Mouse (Mus musculus): Measurements from ENCODE around the gene 1110017D15Rik. TPM values are rescaled to one million over a fixed set of nuclear protein-coding genes. Genes with fewer than 3 reads are reported as not detected.

1110017D15Rik gene
- polyA plus RNA-seq (2012; rRNA removed): 0.23 TPM in 1 of 2 replicates, not detected in the other

DNA sequence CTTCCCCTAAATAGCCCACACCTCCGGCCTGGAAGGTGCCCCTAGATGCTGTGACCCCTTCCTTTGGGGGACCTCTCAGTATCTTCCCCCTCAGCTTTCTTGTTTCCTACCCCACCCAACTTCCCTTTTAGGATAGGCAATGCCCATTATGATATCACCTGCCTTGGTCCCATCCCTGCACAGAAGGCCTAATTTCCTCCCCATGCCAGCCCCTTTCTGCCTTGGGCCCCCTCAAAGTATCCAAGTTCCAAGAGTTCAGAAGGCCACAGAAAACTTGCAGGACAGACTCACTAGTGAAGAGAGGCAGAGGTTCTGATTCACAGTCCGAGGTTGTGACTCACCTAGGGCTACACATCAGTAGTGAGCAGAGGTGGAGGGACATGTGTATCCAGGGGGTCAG lies at the start of gene 1110017D15Rik:
1110017D15Rik (minus strand) TSS at position 101 of the 400 bp plus-strand sequence.

DNA sequence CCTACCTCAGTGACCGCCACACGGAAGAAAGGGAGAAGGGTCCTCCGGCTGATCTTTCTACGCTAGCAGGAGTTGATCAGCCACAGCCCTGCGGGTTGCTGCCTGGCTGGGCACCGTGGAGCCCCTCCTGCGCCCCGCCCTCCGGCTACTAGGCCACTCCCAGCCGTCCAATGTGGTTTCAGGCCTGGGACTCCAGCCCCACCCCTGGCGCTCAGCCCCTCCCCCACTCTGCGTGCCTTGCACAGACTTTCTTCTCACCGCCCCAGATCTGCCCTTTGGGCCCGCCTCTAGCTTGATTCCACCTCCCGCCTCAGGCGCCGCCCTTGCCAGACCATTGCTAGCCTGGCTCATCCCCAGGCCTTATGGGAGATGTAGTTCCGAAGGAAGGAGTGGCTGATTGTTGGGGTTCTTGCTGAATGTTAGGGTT lies 14.1 kb downstream of the 1110017D15Rik start, which contains the start of gene AI464131:
AI464131 (minus strand) TSS at position 91 of the 427 bp plus-strand sequence.

DNA sequence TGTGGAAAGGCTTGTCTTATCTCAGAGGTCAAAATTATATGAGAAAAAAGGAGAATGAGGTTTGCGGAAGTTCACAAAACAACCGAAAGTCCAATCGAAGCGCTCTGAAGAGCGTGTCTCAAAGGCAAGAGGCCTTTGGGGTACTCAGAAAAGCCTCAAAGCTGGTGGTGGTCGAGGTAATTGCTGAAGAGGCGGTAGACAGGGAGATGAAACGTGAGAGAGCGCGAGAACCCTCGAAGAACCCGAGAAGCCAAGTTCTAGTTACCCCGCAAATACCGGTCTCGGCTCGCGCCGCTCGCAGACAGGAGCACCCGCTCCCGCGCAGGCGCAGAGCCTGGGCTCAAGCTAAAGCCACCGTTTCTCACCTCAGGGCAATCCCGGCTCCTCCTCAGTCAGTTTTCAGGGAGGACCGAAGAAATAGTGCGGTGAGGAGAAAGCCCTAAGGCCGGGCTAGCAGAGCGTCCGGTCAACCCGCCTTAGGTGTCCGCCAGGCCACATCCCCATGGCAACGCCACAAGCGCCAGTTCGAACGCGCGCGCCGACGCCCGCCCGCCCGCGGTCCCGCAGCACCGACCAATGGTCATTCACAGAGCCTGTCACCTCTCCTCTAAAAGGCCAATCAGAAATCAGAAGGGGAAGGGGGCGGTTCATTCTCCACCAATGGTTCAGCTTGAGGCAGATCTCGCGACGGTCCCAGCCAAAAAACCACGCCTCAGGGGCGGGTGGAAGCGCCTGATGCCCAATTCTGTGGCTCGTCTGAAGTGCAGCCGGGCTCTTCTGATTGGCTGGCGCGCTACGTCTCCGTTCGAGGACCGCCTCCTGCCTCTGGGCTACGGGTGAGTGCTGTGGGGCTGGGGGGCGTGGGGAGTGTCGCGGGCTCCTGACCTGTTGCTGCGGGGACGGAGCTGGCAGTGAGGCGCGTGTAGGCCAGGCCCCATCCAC lies 52.5 kb downstream of the 1110017D15Rik start, which contains the start of the genes Kif24 and Nudt2:
Kif24 (minus strand) TSS at position 543 of the 942 bp plus-strand sequence.
Nudt2 (plus strand) TSS at position 807 of the 942 bp plus-strand sequence.

Other genes with a start within 250 kb of the 1110017D15Rik start
- 77.6 and 78.5 TPM in 2 replicates for gene Ubap2, start 242.2 kb downstream of the 1110017D15Rik start, polyA plus RNA-seq (2012; rRNA removed)
- gene Dcaf12, start 202.4 kb downstream of the 1110017D15Rik start, polyA plus RNA-seq (2012; rRNA removed): 20.4 and 29.3 TPM in 2 replicates
- 21.7 and 22.6 TPM in 2 replicates for gene Ubap1, start 168.3 kb downstream of the 1110017D15Rik start, polyA plus RNA-seq (2012; rRNA removed)
- gene Kif24, start 52.4 kb downstream of the 1110017D15Rik start, polyA plus RNA-seq (2012; rRNA removed): 1.3 and 1.6 TPM in 2 replicates
- 9.8 and 11.4 TPM in 2 replicates for gene Nudt2, start 52.2 kb downstream of the 1110017D15Rik start, polyA plus RNA-seq (2012; rRNA removed)
- gene AI464131, start 14.3 kb downstream of the 1110017D15Rik start, polyA plus RNA-seq (2012; rRNA removed): 11.0 and 12.8 TPM in 2 replicates
- 19.3 and 21.6 TPM in 2 replicates for gene Fam219a, start 52.2 kb upstream of the 1110017D15Rik start, polyA plus RNA-seq (2012; rRNA removed)
- gene Dnaic1, start 52.4 kb upstream of the 1110017D15Rik start, polyA plus RNA-seq (2012; rRNA removed): 10.2 and 10.7 TPM in 2 replicates
- gene Enho, start 123.0 kb upstream of the 1110017D15Rik start, polyA plus RNA-seq (2012; rRNA removed): 30.3 and 41.0 TPM in 2 replicates
- gene Cntfr, start 179.8 kb upstream of the 1110017D15Rik start, polyA plus RNA-seq (2012; rRNA removed): 2.7 and 3.0 TPM in 2 replicates
- gene Il11ra1, start 182.7 kb upstream of the 1110017D15Rik start, polyA plus RNA-seq (2012; rRNA removed): 80.8 and 101 TPM in 2 replicates
- gene Rpp25l, start 196.2 kb upstream of the 1110017D15Rik start, polyA plus RNA-seq (2012; rRNA removed): 71.4 and 75.4 TPM in 2 replicates
- 67.8 and 69.7 TPM in 2 replicates for gene Dctn3, start 205.8 kb upstream of the 1110017D15Rik start, polyA plus RNA-seq (2012; rRNA removed)
- not detected in 2 replicates for gene Arid3c, start 213.8 kb upstream of the 1110017D15Rik start, polyA plus RNA-seq (2012; rRNA removed)
- 104 and 114 TPM in 2 replicates for gene Galt, start 237.9 kb upstream of the 1110017D15Rik start, polyA plus RNA-seq (2012; rRNA removed)
- 164 and 177 TPM in 2 replicates for gene Sigmar1, start 238.8 kb upstream of the 1110017D15Rik start, polyA plus RNA-seq (2012; rRNA removed)

Measured in colon, adult 2 months (tissue).